Mouse (Mus musculus): ENCODE measurements around the gene Slc39a12. TPM values are rescaled to one million over a fixed set of nuclear protein-coding genes. Genes with fewer than 3 reads are reported as not detected.

The Slc39a12 gene
- polyA plus RNA-seq, 1 experiment from 2014 or later, result not detected

DNA sequence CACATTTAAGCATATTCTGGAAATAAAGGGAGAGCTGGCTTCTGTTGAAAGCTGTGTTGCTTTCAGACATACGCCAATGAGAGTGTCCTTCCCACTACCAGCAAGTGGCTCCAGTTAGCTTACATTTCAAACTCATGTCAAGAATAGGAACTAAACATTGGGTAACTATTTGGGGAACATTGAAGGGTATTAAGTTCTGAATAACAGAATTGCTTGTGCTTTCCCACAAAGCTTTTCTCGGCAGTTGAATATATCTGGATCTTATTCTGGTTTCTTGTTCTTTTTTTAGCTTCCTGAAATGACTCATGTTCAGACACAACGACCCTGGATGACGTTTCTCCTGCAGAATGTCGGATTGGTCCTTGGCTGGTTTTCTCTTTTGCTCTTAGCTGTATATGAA is 106.0 kb downstream of the Slc39a12 start:
- H3K27ac ChIP-seq, result no peak overlapping the region
- no peaks in the 10 kb centered on the region for H3K36me3 ChIP-seq
- H3K9ac ChIP-seq (replicated peaks), result no peak overlapping the region
- H3K4me1 ChIP-seq (replicated peaks), result no peaks in the 10 kb centered on the region
- WGBS, result 77% methylated on average over 5 of the region's 5 CpGs
- no peaks in the 10 kb centered on the region for H3K9me3 ChIP-seq
- H3K4me2 ChIP-seq, result no peak overlapping the region
- no peak for ATAC-seq (ENCODE audit: insufficient number of reproducible peaks, insufficient read depth, low FRiP score, low TSS enrichment, low read depth)
- no peaks in the 10 kb centered on the region for H3K27me3 ChIP-seq
- no peak overlapping the region for H3K4me3 ChIP-seq (replicated peaks)

DNA sequence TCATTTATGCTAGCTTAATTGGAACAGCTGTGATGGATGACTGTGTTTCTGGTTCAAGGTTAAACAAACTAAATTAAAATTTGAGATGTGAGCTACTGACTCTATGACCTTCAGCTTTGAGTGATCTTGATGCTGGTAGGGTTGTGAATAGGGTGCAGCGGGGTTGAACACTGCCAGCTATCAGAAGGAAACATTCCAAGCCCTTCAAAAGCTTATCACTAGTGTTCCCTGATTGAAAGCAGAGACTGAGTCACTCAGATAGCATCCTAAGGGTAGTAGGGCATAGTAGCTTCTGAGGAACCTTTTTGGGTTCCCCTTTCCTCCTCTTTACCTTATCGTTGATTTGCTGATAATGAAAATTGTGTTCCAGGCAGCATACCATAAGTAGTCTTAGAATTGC is 108.0 kb downstream of the Slc39a12 start:
- Histone ChIP-seq H3K36me3 (no peaks in the 10 kb centered on the region), H3K9ac (replicated peaks) (no peak overlapping the region), H3K4me2 (no peak overlapping the region), H3K4me1 (replicated peaks) (no peaks in the 10 kb centered on the region), H3K9me3 (no peaks in the 10 kb centered on the region), H3K4me3 (replicated peaks) (no peak overlapping the region), H3K27ac (no peak overlapping the region), H3K27me3 (no peaks in the 10 kb centered on the region)
- no peak for ATAC-seq (ENCODE audit: insufficient number of reproducible peaks, insufficient read depth, low FRiP score, low TSS enrichment, low read depth)
- 74% methylated on average over 2 of the region's 2 CpGs for WGBS

DNA sequence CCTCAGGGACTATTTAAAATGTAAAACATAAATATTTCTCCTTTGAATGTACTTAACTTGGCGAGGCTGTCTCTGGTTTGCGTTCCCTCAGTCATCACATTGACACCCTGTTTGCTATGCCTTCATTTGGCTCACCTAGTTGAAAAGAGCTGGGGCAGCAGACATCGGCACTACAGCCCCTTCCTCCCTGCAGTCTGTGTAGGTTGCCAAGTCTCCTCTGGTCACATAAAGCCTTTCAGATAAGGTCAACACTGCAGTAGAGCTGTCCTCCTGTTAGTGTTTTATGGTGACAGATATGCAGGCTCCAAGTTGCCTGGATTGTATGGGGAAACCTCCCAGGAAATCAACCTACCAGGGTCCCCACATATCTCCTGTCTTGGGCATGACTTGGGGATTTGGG is 114.4 kb downstream of the Slc39a12 start:
- Histone ChIP-seq H3K9ac (replicated peaks) (no peak overlapping the region), H3K4me3 (replicated peaks) (no peak overlapping the region), H3K27ac (no peak overlapping the region), H3K36me3 (no peaks in the 10 kb centered on the region), H3K4me1 (replicated peaks) (no peaks in the 10 kb centered on the region), H3K4me2 (no peak overlapping the region), H3K9me3 (no peaks in the 10 kb centered on the region), H3K27me3 (no peaks in the 10 kb centered on the region)
- 12% methylated on average over 3 of the region's 3 CpGs for WGBS
- ATAC-seq (ENCODE audit: insufficient number of reproducible peaks, insufficient read depth, low FRiP score, low TSS enrichment, low read depth), result no peak

DNA sequence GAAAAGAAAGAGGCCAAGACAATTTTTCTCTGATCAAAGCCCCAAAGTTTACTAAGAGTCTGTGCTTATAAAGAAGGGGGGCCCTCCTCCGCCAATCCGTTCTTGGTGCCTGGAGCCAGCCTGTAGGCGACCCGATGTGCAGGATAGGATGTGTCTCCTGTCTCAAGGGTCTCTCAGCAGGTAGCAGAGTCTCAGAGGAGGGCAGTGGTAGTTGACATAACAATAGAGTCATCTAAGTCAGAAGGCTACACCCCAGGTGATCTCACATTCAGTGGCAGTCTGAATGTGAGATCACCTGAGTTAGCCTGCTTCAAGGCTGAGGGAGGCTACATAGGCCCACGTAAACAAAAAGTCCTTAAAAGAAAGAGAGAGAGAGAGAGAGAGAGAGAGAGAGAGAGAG is 130.1 kb downstream of the Slc39a12 start:
- H3K9ac ChIP-seq (replicated peaks), result no peak overlapping the region
- no peaks in the 10 kb centered on the region for H3K36me3 ChIP-seq
- peaks cover 6% of the 10 kb centered on the region; the same call in 1 of the 2 replicates for H3K9me3 ChIP-seq
- WGBS, result 63% methylated on average over 5 of the region's 5 CpGs
- no peak overlapping the region for H3K4me2 ChIP-seq
- ATAC-seq (ENCODE audit: insufficient number of reproducible peaks, insufficient read depth, low FRiP score, low TSS enrichment, low read depth), result no peak
- no peaks in the 10 kb centered on the region for H3K4me1 ChIP-seq (replicated peaks)
- H3K27ac ChIP-seq, result no peak overlapping the region
- no peak overlapping the region for H3K4me3 ChIP-seq (replicated peaks)
- no peaks in the 10 kb centered on the region for H3K27me3 ChIP-seq

DNA sequence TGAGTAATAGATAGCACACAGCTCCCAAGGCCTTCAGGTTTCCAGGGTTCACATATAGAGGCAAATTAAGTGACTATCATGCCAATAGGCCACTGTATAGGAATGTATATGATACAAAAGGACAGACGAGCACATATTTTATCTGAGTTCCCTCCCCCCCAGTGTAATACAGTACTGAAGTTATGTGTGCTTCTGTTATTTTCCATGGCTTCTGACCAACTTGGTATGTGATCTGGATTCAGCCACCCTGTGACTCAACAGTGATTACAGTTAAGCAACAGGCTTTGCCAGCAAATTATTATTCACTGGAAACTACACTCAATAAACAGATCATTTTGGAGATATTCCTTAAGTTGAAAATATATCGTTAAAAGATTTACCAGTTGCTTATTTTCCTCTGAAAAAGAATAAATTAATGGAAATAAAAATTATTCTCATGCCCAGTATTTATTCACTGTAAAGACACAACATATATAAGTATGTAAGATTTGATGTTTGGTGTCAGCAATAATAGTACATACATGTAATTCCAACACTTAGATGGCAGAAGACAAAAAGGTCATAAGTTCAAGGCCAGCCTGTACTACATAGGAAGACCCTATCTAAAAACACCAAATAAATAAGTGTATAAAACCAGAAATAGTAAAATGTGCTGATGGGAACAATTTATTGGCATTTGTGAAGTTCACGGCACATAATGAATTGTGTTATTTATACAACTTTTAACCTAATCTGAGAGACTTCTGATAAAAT is 146.4 kb downstream of the Slc39a12 start:
- ATAC-seq (ENCODE audit: insufficient number of reproducible peaks, insufficient read depth, low FRiP score, low TSS enrichment, low read depth), result no peak
- no peaks in the 10 kb centered on the region for H3K27me3 ChIP-seq
- no peak overlapping the region for H3K27ac ChIP-seq
- WGBS, result 87% methylated on average over 3 of the region's 3 CpGs
- H3K9me3 ChIP-seq, result no peaks in the 10 kb centered on the region
- H3K9ac ChIP-seq (replicated peaks), result no peak overlapping the region
- no peaks in the 10 kb centered on the region for H3K4me1 ChIP-seq (replicated peaks)
- H3K4me3 ChIP-seq (replicated peaks), result no peak overlapping the region
- H3K36me3 ChIP-seq, result no peaks in the 10 kb centered on the region
- no peak overlapping the region for H3K4me2 ChIP-seq

DNA sequence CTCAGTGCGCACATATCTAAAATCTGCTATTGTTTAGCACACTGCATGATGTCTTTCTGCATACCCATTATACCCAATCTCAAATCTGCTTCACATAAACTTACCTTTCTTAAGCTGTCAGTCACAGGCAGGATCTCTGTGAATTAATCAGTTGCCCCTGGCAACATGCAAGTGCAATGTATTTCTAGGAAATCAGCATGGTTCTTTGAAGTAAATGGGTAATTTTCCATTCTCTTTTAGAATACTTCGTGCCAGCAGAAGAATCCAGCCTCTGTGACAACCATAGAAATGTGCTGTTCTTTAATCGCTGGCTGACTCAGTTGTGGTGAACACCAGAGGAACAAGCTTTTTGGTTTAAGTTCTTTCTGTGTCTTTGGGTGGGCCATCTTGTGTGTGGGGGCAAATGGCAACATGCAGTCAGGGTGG is 147.1 kb downstream of the Slc39a12 start:
- Histone ChIP-seq H3K4me1 (replicated peaks) (no peaks in the 10 kb centered on the region), H3K9ac (replicated peaks) (no peak overlapping the region), H3K36me3 (no peaks in the 10 kb centered on the region), H3K4me3 (replicated peaks) (no peak overlapping the region), H3K4me2 (no peak overlapping the region), H3K9me3 (no peaks in the 10 kb centered on the region), H3K27me3 (no peaks in the 10 kb centered on the region), H3K27ac (no peak overlapping the region)
- ATAC-seq (ENCODE audit: insufficient number of reproducible peaks, insufficient read depth, low FRiP score, low TSS enrichment, low read depth), result no peak
- 80% methylated on average over 3 of the region's 3 CpGs for WGBS

DNA sequence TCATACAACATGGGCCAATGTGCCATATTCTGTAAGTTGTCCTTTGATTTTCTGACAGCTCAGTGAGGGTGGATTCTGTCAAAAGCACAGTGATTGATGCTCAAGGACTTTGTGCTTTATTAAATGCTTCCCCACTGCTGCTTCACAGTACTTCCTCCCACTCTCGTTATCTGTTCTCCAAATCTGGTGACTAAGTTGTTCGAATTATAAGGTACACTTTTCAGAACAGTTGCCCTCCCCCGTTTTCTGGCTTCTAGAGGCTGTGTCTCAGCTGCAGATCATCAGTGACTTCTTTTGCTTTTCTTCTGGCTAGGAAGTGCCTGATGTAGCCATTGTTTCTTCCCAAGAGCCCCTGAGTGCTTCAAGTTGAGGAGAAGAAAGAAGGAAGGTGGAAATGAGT is 149.7 kb downstream of the Slc39a12 start:
- H3K9me3 ChIP-seq, result no peaks in the 10 kb centered on the region
- H3K4me2 ChIP-seq, result no peak overlapping the region
- no peaks in the 10 kb centered on the region for H3K27me3 ChIP-seq
- ATAC-seq (ENCODE audit: insufficient number of reproducible peaks, insufficient read depth, low FRiP score, low TSS enrichment, low read depth), result no peak
- no peaks in the 10 kb centered on the region for H3K36me3 ChIP-seq
- 52% methylated on average over 3 of the region's 3 CpGs for WGBS
- H3K4me1 ChIP-seq (replicated peaks), result no peaks in the 10 kb centered on the region
- H3K9ac ChIP-seq (replicated peaks), result no peak overlapping the region
- H3K27ac ChIP-seq, result no peak overlapping the region
- H3K4me3 ChIP-seq (replicated peaks), result no peak overlapping the region

DNA sequence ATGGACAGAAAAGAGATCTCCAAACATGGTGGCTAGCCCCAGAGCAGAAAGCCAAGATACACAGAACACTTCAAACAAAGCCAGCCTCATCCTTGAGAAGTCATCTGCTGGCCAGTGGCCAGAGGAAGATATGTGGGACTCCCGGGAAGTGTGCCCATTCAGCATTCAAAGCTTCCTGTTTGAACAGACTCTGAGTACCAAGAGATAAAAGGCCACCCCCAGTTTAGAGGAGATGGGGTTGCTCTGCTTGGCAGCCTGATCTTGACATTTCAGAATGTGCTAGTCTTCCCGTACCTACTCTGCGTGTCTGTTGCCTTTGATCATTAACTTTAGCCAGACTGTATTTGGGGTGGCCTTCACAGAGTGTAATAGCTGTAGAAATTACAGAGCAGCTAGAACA is 155.2 kb downstream of the Slc39a12 start:
- 64% methylated on average over 3 of the region's 3 CpGs for WGBS
- no peak for ATAC-seq (ENCODE audit: insufficient number of reproducible peaks, insufficient read depth, low FRiP score, low TSS enrichment, low read depth)
- no peak overlapping the region for H3K4me2 ChIP-seq
- no peaks in the 10 kb centered on the region for H3K9me3 ChIP-seq
- no peaks in the 10 kb centered on the region for H3K4me1 ChIP-seq (replicated peaks)
- no peaks in the 10 kb centered on the region for H3K36me3 ChIP-seq
- no peak overlapping the region for H3K4me3 ChIP-seq (replicated peaks)
- no peaks in the 10 kb centered on the region for H3K27me3 ChIP-seq
- H3K9ac ChIP-seq (replicated peaks), result no peak overlapping the region
- H3K27ac ChIP-seq, result no peak overlapping the region

DNA sequence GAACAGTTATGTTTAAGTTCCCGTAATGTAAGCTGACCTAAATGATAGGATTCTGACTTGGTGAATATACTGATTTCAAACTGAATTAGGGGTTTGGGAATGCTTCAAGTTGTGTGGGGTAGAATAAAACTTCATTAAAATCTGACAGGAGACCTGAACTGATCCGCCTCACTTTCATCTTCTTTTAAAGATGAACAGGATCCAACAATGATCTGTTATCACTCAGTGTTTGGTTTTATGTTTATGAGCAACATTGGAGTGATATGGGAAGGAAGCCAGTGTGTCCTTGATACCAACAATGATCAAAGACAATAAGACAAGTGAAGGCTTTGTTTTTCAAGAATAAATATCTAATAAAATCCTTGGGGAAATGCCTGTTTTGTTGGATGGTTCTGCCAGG is 155.7 kb downstream of the Slc39a12 start:
- H3K4me3 ChIP-seq (replicated peaks), result no peak overlapping the region
- WGBS, result 89% methylated on average over 2 of the region's 2 CpGs
- no peaks in the 10 kb centered on the region for H3K27me3 ChIP-seq
- H3K4me2 ChIP-seq, result no peak overlapping the region
- H3K27ac ChIP-seq, result no peak overlapping the region
- ATAC-seq (ENCODE audit: insufficient number of reproducible peaks, insufficient read depth, low FRiP score, low TSS enrichment, low read depth), result no peak
- no peak overlapping the region for H3K9ac ChIP-seq (replicated peaks)
- no peaks in the 10 kb centered on the region for H3K4me1 ChIP-seq (replicated peaks)
- no peaks in the 10 kb centered on the region for H3K9me3 ChIP-seq
- H3K36me3 ChIP-seq, result no peaks in the 10 kb centered on the region

Other genes with a start within 250 kb of the Slc39a12 start
- 0.05 TPM in 1 of 2 replicates, not detected in the other for gene Tmem236, start 213.8 kb upstream of the Slc39a12 start, polyA plus RNA-seq (2016; fragmentation: Nextera tagmentation; extraction: Ambion mirVana)
- 2.5 and 3.4 TPM in 2 replicates for gene Mrc1, start 158.9 kb upstream of the Slc39a12 start, polyA plus RNA-seq (2016; fragmentation: Nextera tagmentation; extraction: Ambion mirVana)
- 2.3 and 3.0 TPM in 2 replicates for gene Cacnb2, start 214.8 kb downstream of the Slc39a12 start, polyA plus RNA-seq (2016; fragmentation: Nextera tagmentation; extraction: Ambion mirVana)

Measured in limb, embryonic 12.5 days (tissue).